ENCODE assay signal across 8 mouse cellular contexts in the genomic region with DNA sequence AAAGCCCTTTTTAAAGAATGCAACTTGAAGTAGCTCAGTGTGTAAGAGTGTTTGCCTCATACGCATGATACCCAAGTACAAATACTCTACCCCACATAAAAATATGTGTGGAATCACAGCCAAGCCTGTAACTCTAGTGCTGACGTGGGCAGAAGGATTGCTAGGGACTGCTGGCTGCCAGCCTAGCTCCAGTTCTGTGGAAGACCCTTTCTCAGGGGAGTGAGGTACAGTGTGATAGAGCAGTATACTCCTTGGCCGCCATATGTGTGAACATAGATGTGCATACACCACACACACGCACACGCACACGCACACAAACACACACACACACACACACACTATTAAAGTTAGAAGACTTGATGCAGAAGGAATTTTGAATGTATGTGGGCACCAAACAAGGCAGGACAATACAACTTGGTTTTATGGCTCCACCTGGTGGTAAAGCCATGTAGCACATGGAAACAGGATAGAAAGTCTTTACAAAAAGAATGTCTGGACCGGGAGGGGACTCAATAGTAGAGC. TPM values are rescaled to one million over a fixed set of nuclear protein-coding genes. Genes with fewer than 3 reads are reported as not detected.
A peak's percentile ranks its signal among the peaks of the same experiment; 100 is the strongest.
DNase-seq lines count a peak whose midpoint lies in the region; ATAC-seq and TF ChIP-seq lines count a peak whose summit lies in the region.

No protein-coding gene starts in this region.

- peaks cover 3% of the 10 kb centered on the region for H3K4me1 ChIP-seq in brown adipose tissue, adult 24 weeks (ENCODE audit: control insufficient read depth, insufficient read depth, insufficient read length, low read length)
- H3K4me1 ChIP-seq in hindbrain, postnatal 0 days (ENCODE audit: insufficient read depth, low read length): no peaks in the 10 kb centered on the region
- no peaks in the 10 kb centered on the region for H3K4me1 ChIP-seq in midbrain, embryonic 14.5 days (ENCODE audit: control insufficient read depth, insufficient read depth, low read length)

- H3K27ac ChIP-seq in brown adipose tissue, adult 24 weeks (replicated peaks; ENCODE audit: low read depth, low read length): peak overlapping the region; percentile 50
- no peak overlapping the region for H3K27ac ChIP-seq in hindbrain, postnatal 0 days
- no peak overlapping the region for H3K27ac ChIP-seq in midbrain, embryonic 14.5 days (replicated peaks; ENCODE audit: low read depth, low read length)

- WGBS in hindbrain, postnatal 0 days: 59% methylated on average over 7 of the region's 7 CpGs
- WGBS in midbrain, embryonic 14.5 days: 67% methylated on average over 7 of the region's 7 CpGs

- intact Hi-C loops in heart, postnatal 25 days (cut with DNase I): loop anchor here (2.0 to 10.0 kb wide), 5 partner anchors 41 to 499 kb away; a partner anchor contains a TSS
- intact Hi-C loops in left cerebral cortex, postnatal 14 days (cut with DNase I): no loop called here

- no peak overlapping the region for H3K4me3 ChIP-seq in brown adipose tissue, adult 24 weeks (ENCODE audit: insufficient read depth, low read depth, low read length)
- H3K4me3 ChIP-seq in hindbrain, postnatal 0 days (ENCODE audit: low read length): no peak overlapping the region
- no peak overlapping the region for H3K4me3 ChIP-seq in midbrain, embryonic 14.5 days (replicated peaks; ENCODE audit: low read depth, low read length)

- TF ChIP-seq CTCF in hindbrain, postnatal 0 days (IDR thresholded peaks at IDR 0.05; ENCODE audit: low read depth): peak; percentile 91

- no peaks in the 10 kb centered on the region for H3K9me3 ChIP-seq in hindbrain, postnatal 0 days (ENCODE audit: low read length)
- no peaks in the 10 kb centered on the region for H3K9me3 ChIP-seq in midbrain, embryonic 14.5 days (ENCODE audit: control insufficient read depth, low read length)

- peaks cover 4% of the 10 kb centered on the region; the same call in 1 of the 2 replicates for H3K36me3 ChIP-seq in hindbrain, postnatal 0 days (ENCODE audit: insufficient read depth, low read length)
- 0 out of 2 replicates have a peak, but pooled peaks cover 6% of the 10 kb centered on the region for H3K36me3 ChIP-seq in midbrain, embryonic 14.5 days (ENCODE audit: control insufficient read depth, insufficient read depth, low read length)

- no peak overlapping the region for H3K4me2 ChIP-seq in hindbrain, postnatal 0 days (ENCODE audit: low read depth, low read length)
- H3K4me2 ChIP-seq in midbrain, embryonic 14.5 days (ENCODE audit: low read length): no peak overlapping the region

- ATAC-seq in erythroid progenitor cell, adult 5-6 weeks (replicated peaks; ENCODE audit: low FRiP score, poor library complexity, severe bottlenecking): peak; percentile 70
- ATAC-seq in hindbrain, postnatal 0 days: peak; percentile 71; the same call in 1 of the 2 replicates
- no peak for ATAC-seq in midbrain, embryonic 14.5 days (ENCODE audit: low FRiP score, low TSS enrichment)

- H3K9ac ChIP-seq in hindbrain, postnatal 0 days (replicated peaks; ENCODE audit: low read length): no peak overlapping the region
- no peak overlapping the region for H3K9ac ChIP-seq in midbrain, embryonic 14.5 days (replicated peaks; ENCODE audit: low read length)

- peak; percentile 12 to 53 for DNase-seq in heart, adult 9 months (ENCODE audit: low spot score in 2 of 2)
- DNase-seq in heart, postnatal 25 days (ENCODE audit: low spot score): no peak
- DNase-seq in hindbrain, postnatal 0 days (ENCODE audit: low spot score): peak; percentile 84
- DNase-seq in left cerebral cortex, postnatal 14 days (ENCODE audit: low spot score in 2 of 2): peak; percentile 67 to 77
- peak; percentile 84 for DNase-seq in midbrain, embryonic 14.5 days
- peak; percentile 48 to 66 for DNase-seq in spleen, postnatal 4 days (ENCODE audit: low spot score in 2 of 2)

- no peaks in the 10 kb centered on the region for H3K27me3 ChIP-seq in hindbrain, postnatal 0 days (ENCODE audit: insufficient read depth, low read length)
- no peaks in the 10 kb centered on the region for H3K27me3 ChIP-seq in midbrain, embryonic 14.5 days (ENCODE audit: control insufficient read depth, insufficient read depth, low read length)

RNA-seq across cellular contexts. Expression of a gene that starts 41.2 kb away (rescaled TPM):
- 10 to 100 TPM; 20.0 to 23.8 TPM for total RNA-seq in heart, postnatal 25 days (2021)
- 21.6 and 23.3 TPM in 2 replicates for polyA plus RNA-seq in brown adipose tissue, adult 24 weeks (2012; ENCODE audit: insufficient read depth, insufficient read length, missing spikeins)
- total RNA-seq in erythroid progenitor cell, adult 5-6 weeks (2015; ENCODE audit: low replicate concordance): 4.3 and 5.9 TPM in 2 replicates
- 1.9 and 2.3 TPM in 2 replicates for total RNA-seq in erythroid progenitor cell, adult 5-6 weeks (2017; ENCODE audit: low replicate concordance)
- 29.1 and 39.5 TPM in 2 replicates for total RNA-seq in hindbrain, postnatal 0 days (2014; rRNA removed)
- 11.4 and 12.0 TPM in 2 replicates for polyA plus RNA-seq in hindbrain, postnatal 0 days (2015; fragmentation: Nextera tagmentation; extraction: Ambion mirVana)
- 10 to 100 TPM; 40.4 to 40.6 TPM for total RNA-seq in left cerebral cortex, postnatal 14 days (2021)
- 17.7 and 18.6 TPM in 2 replicates for polyA plus RNA-seq in midbrain, embryonic 14.5 days (2014; fragmentation: Nextera tagmentation; extraction: Ambion mirVana)
